Mouse (Mus musculus) E14TG2a.4 (cell line): ENCODE results near the gene Gdf10.
A peak's percentile ranks its signal among the peaks of the same experiment; 100 is the strongest.

Source experiments
- H3K27me3 ChIP-seq: 2 replicates; pipeline ENCODE4 v1.6.1; 2014; ENCODE audit warnings: low read length, control low read depth; ENCODE audit not compliant: insufficient read depth
- H3K36me3 ChIP-seq: 2 replicates; pipeline ENCODE4 v1.6.1; 2014; ENCODE audit warnings: low read length, control low read depth; ENCODE audit not compliant: insufficient read depth
- H3K4me1 ChIP-seq: replicated peaks from 2 replicates; pipeline ENCODE4 v1.6.1; 2014; ENCODE audit warnings: low read depth, low read length, control low read depth
- H3K4me3 ChIP-seq: replicated peaks from 2 replicates; pipeline ENCODE4 v1.5.1; 2014; ENCODE audit warnings: mild to moderate bottlenecking, low read length
- H3K9me3 ChIP-seq: 2 replicates; pipeline ENCODE4 v1.6.1; 2014; ENCODE audit warnings: low read length, control low read depth
- CTCF ChIP-seq: conservative IDR thresholded peaks from 2 replicates; pipeline ENCODE4 v1.5.1; 2014; ENCODE audit warnings: low read length
- NANOG ChIP-seq: IDR thresholded peaks from 2 replicates; pipeline ENCODE4 v1.6.1; 2014; ENCODE audit warnings: borderline replicate concordance, low read length, mixed read lengths
- POU5F1 ChIP-seq: IDR thresholded peaks from 2 replicates; pipeline ENCODE4 v1.6.1; 2014; ENCODE audit warnings: low read length, borderline replicate concordance

Gdf10 gene

DNA sequence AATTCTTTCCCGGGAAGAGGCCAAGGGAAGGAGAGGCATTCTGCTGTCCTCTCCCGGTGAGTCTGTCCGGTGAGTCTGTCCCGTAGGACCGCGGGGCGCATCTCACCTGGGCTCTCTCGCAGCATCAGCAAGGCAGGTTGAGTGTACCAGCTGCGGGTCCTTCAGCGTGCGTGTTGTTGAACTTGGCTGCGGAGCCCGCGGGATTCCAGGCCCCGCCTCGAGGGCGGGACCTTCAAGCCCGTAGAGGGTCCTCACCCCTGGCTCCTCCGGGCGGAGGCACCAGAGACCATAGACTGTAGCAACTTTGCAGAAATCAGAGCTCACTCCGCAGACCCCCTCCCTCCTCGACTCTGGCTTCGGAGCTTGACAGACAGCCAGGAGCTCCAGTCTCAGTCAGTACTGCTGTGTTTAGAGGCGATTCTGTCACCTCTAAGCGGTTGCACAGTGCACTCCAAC, 55.2 kb downstream of the Gdf10 start, which contains the start of gene Zfp488:
TSS of gene Zfp488 (minus strand) at position 161 of the 456 bp plus-strand sequence.
- H3K36me3 ChIP-seq = no peaks in the 10 kb centered on the region
- H3K4me3 ChIP-seq = peak within 1 kb of the TSS; percentile 57
- peaks cover 3% of the 10 kb centered on the region; the same call in 1 of the 2 replicates for H3K9me3 ChIP-seq
- TF ChIP-seq NANOG (no peak), CTCF (no peak), POU5F1 (no peak)
- peaks cover 32% of the 10 kb centered on the region for H3K27me3 ChIP-seq
- peaks cover 5% of the 10 kb centered on the region for H3K4me1 ChIP-seq
